Comparison of ENCODE assay signal across 8 mouse cellular contexts in genomic region chr11:97018583-97019344, GRCm38 (mm10). TPM values are rescaled to one million over a fixed set of nuclear protein-coding genes. Genes with fewer than 3 reads are reported as not detected.
A peak's percentile ranks its signal among the peaks of the same experiment; 100 is the strongest.
DNase-seq lines count a peak whose midpoint lies in the region; ATAC-seq lines count a peak whose summit lies in the region.

No protein-coding gene starts in this region.

- intact Hi-C loops in heart, postnatal 25 days (cut with DNase I): no loop called here

- no peak overlapping the region for H3K27ac ChIP-seq in lung, embryonic 15.5 days
- H3K27ac ChIP-seq in embryonic facial prominence, embryonic 13.5 days: no peak overlapping the region
- no peak overlapping the region for H3K27ac ChIP-seq in neural tube, embryonic 12.5 days

- H3K4me2 ChIP-seq in lung, embryonic 15.5 days: peak overlapping the region; percentile 69
- H3K4me2 ChIP-seq in embryonic facial prominence, embryonic 13.5 days: peak overlapping the region; percentile 63
- H3K4me2 ChIP-seq in neural tube, embryonic 12.5 days (replicated peaks): peak overlapping the region; percentile 54

- peaks cover 37% of the 10 kb centered on the region for H3K4me1 ChIP-seq in lung, embryonic 15.5 days
- peaks cover 42% of the 10 kb centered on the region for H3K4me1 ChIP-seq in embryonic facial prominence, embryonic 13.5 days
- peaks cover 30% of the 10 kb centered on the region for H3K4me1 ChIP-seq in neural tube, embryonic 12.5 days

- no peak for DNase-seq in lung, postnatal 25 days (ENCODE audit: low spot score)
- DNase-seq in kidney, postnatal 4 days: peak; percentile 54 to 63
- no peak for DNase-seq in Muller cell, postnatal 12 days (ENCODE audit: inconsistent ontology term)
- DNase-seq in heart, postnatal 25 days (ENCODE audit: low spot score): no peak

- no peak overlapping the region for H3K9ac ChIP-seq in lung, embryonic 15.5 days
- peak overlapping the region; percentile 61 for H3K9ac ChIP-seq in embryonic facial prominence, embryonic 13.5 days
- H3K9ac ChIP-seq in neural tube, embryonic 12.5 days: no peak overlapping the region; the same call in 1 of the 2 replicates

- no peaks in the 10 kb centered on the region for H3K36me3 ChIP-seq in lung, embryonic 15.5 days
- no peaks in the 10 kb centered on the region for H3K36me3 ChIP-seq in embryonic facial prominence, embryonic 13.5 days
- no peaks in the 10 kb centered on the region for H3K36me3 ChIP-seq in neural tube, embryonic 12.5 days

- H3K27me3 ChIP-seq in lung, embryonic 15.5 days: peaks cover 95% of the 10 kb centered on the region
- H3K27me3 ChIP-seq in embryonic facial prominence, embryonic 13.5 days: peaks cover 96% of the 10 kb centered on the region
- H3K27me3 ChIP-seq in neural tube, embryonic 12.5 days (replicated peaks): peaks cover 87% of the 10 kb centered on the region

- WGBS in lung, embryonic 15.5 days: under 1% methylated on average over 59 of the region's 68 CpGs
- 1% methylated on average over 66 of the region's 68 CpGs for WGBS in embryonic facial prominence, embryonic 13.5 days
- 1% methylated on average over 59 of the region's 68 CpGs for WGBS in neural tube, embryonic 12.5 days

- H3K4me3 ChIP-seq in lung, embryonic 15.5 days: peak overlapping the region; percentile 42
- H3K4me3 ChIP-seq in embryonic facial prominence, embryonic 13.5 days: peak overlapping the region; percentile 44
- peak overlapping the region; percentile 28 for H3K4me3 ChIP-seq in neural tube, embryonic 12.5 days

- no peaks in the 10 kb centered on the region for H3K9me3 ChIP-seq in lung, embryonic 15.5 days
- H3K9me3 ChIP-seq in embryonic facial prominence, embryonic 13.5 days: no peaks in the 10 kb centered on the region
- no peaks in the 10 kb centered on the region for H3K9me3 ChIP-seq in neural tube, embryonic 12.5 days

- peak; percentile 5; the same call in 1 of the 2 replicates for ATAC-seq in lung, embryonic 15.5 days (ENCODE audit: borderline replicate concordance, extremely low read depth, low FRiP score, low TSS enrichment)
- 0 out of 2 replicates have a peak, but pooled peaks have one; percentile 28 for ATAC-seq in embryonic facial prominence, embryonic 13.5 days (ENCODE audit: insufficient number of reproducible peaks, insufficient read depth, low FRiP score, low TSS enrichment, low read depth)
- no peak for ATAC-seq in neural tube, embryonic 12.5 days (ENCODE audit: low FRiP score, low read depth)
- ATAC-seq in erythroblast, adult 5-6 weeks (replicated peaks; ENCODE audit: low FRiP score, poor library complexity, severe bottlenecking): no peak

RNA-seq across cellular contexts. Expression of gene Sp6, which starts 5.6 kb away (rescaled TPM):
- polyA plus RNA-seq in lung, embryonic 15.5 days (2015; fragmentation: Nextera tagmentation; extraction: Ambion mirVana): 0.72 and 0.98 TPM in 2 replicates
- polyA plus RNA-seq in embryonic facial prominence, embryonic 13.5 days (2015; fragmentation: Nextera tagmentation; extraction: Ambion mirVana): 2.1 and 3.3 TPM in 2 replicates
- polyA plus RNA-seq in neural tube, embryonic 12.5 days (2016; fragmentation: Nextera tagmentation; extraction: Ambion mirVana): 0.23 and 0.34 TPM in 2 replicates
- total RNA-seq in erythroblast, adult 5-6 weeks (2015; ENCODE audit: low replicate concordance): not detected in 2 replicates
- not detected in 2 replicates for total RNA-seq in erythroblast, adult 5-6 weeks (2017; ENCODE audit: low replicate concordance)
- under 1 TPM; 0.11 to 0.29 TPM for total RNA-seq in heart, postnatal 25 days (2021)

RNA-seq across cellular contexts. Expression of gene Scrn2, which starts 11.0 kb away (rescaled TPM):
- 31.2 and 31.9 TPM in 2 replicates for polyA plus RNA-seq in lung, embryonic 15.5 days (2015; fragmentation: Nextera tagmentation; extraction: Ambion mirVana)
- 25.0 and 30.6 TPM in 2 replicates for polyA plus RNA-seq in embryonic facial prominence, embryonic 13.5 days (2015; fragmentation: Nextera tagmentation; extraction: Ambion mirVana)
- 19.8 and 21.9 TPM in 2 replicates for polyA plus RNA-seq in neural tube, embryonic 12.5 days (2016; fragmentation: Nextera tagmentation; extraction: Ambion mirVana)
- total RNA-seq in erythroblast, adult 5-6 weeks (2015; ENCODE audit: low replicate concordance): 0.84 TPM in 1 of 2 replicates, not detected in the other
- 2.0 and 3.1 TPM in 2 replicates for total RNA-seq in erythroblast, adult 5-6 weeks (2017; ENCODE audit: low replicate concordance)
- 10 to 100 TPM; 11.9 to 13.2 TPM for total RNA-seq in heart, postnatal 25 days (2021)

RNA-seq across cellular contexts. Expression of gene Lrrc46, which starts 22.4 kb away (rescaled TPM):
- polyA plus RNA-seq in lung, embryonic 15.5 days (2015; fragmentation: Nextera tagmentation; extraction: Ambion mirVana): 3.7 and 5.9 TPM in 2 replicates
- polyA plus RNA-seq in embryonic facial prominence, embryonic 13.5 days (2015; fragmentation: Nextera tagmentation; extraction: Ambion mirVana): 0.72 and 1.5 TPM in 2 replicates
- polyA plus RNA-seq in neural tube, embryonic 12.5 days (2016; fragmentation: Nextera tagmentation; extraction: Ambion mirVana): 2.2 and 2.9 TPM in 2 replicates
- 6.5 TPM in 1 of 2 replicates, not detected in the other for total RNA-seq in erythroblast, adult 5-6 weeks (2015; ENCODE audit: low replicate concordance)
- total RNA-seq in erythroblast, adult 5-6 weeks (2017; ENCODE audit: low replicate concordance): 0.17 TPM in 1 of 2 replicates, not detected in the other
- total RNA-seq in heart, postnatal 25 days (2021): under 1 TPM in 1 of 2 experiments, not detected in 1; 0.50 TPM

RNA-seq across cellular contexts. Expression of gene Mrpl10, which starts 22.6 kb away (rescaled TPM):
- 79.4 and 85.2 TPM in 2 replicates for polyA plus RNA-seq in lung, embryonic 15.5 days (2015; fragmentation: Nextera tagmentation; extraction: Ambion mirVana)
- polyA plus RNA-seq in embryonic facial prominence, embryonic 13.5 days (2015; fragmentation: Nextera tagmentation; extraction: Ambion mirVana): 82.0 and 82.7 TPM in 2 replicates
- polyA plus RNA-seq in neural tube, embryonic 12.5 days (2016; fragmentation: Nextera tagmentation; extraction: Ambion mirVana): 66.9 and 68.3 TPM in 2 replicates
- total RNA-seq in erythroblast, adult 5-6 weeks (2015; ENCODE audit: low replicate concordance): 8.8 TPM in 2 replicates
- 5.6 and 6.2 TPM in 2 replicates for total RNA-seq in erythroblast, adult 5-6 weeks (2017; ENCODE audit: low replicate concordance)
- 10 to 100 TPM; 81.0 to 85.2 TPM for total RNA-seq in heart, postnatal 25 days (2021)

RNA-seq across cellular contexts. Expression of gene Osbpl7, which starts 31.7 kb away (rescaled TPM):
- 10.3 and 11.7 TPM in 2 replicates for polyA plus RNA-seq in lung, embryonic 15.5 days (2015; fragmentation: Nextera tagmentation; extraction: Ambion mirVana)
- polyA plus RNA-seq in embryonic facial prominence, embryonic 13.5 days (2015; fragmentation: Nextera tagmentation; extraction: Ambion mirVana): 11.1 and 12.2 TPM in 2 replicates
- polyA plus RNA-seq in neural tube, embryonic 12.5 days (2016; fragmentation: Nextera tagmentation; extraction: Ambion mirVana): 11.1 and 11.4 TPM in 2 replicates
- 5.6 and 7.3 TPM in 2 replicates for total RNA-seq in erythroblast, adult 5-6 weeks (2015; ENCODE audit: low replicate concordance)
- total RNA-seq in erythroblast, adult 5-6 weeks (2017; ENCODE audit: low replicate concordance): 2.1 and 5.7 TPM in 2 replicates
- total RNA-seq in heart, postnatal 25 days (2021): 1 to 10 TPM; 5.1 to 5.5 TPM

Comparison
In these comparisons a context has a peak if more than half of its experiments do, and no peak if none do; other contexts are left out.
1. ATAC-seq: peak in lung, embryonic 15.5 days (single experiment) and embryonic facial prominence, embryonic 13.5 days (single experiment); none in neural tube, embryonic 12.5 days (single experiment) and erythroblast, adult 5-6 weeks (single experiment).
2. DNase-seq: peak in kidney, postnatal 4 days (2 of 2); none in lung, postnatal 25 days (single experiment), Muller cell, postnatal 12 days (single experiment) and heart, postnatal 25 days (single experiment).
3. Peak in every context shown above with its lines, with median percentiles within 50 percentile points of each other: H3K4me2 ChIP-seq and H3K4me3 ChIP-seq.